Mouse (Mus musculus): ENCODE results near the gene Plscr5. TPM values are rescaled to one million over a fixed set of nuclear protein-coding genes. Genes with fewer than 3 reads are reported as not detected.

Plscr5 gene
- total RNA-seq, 4 experiments from 2014 or later: not detected

GRCm38 (mm10) chr9:92226795-92227194, 34.1 kb downstream of the Plscr5 start:
- no peak for DNase-seq (ENCODE audit: low spot score)

- DNase-seq (ENCODE audit: low spot score): no peak
Observed at GRCm38 (mm10) chr9:92228867-92229832, 36.4 kb downstream of the Plscr5 start.

GRCm38 (mm10) chr9:92229833-92230205, 37.1 kb downstream of the Plscr5 start:
- DNase-seq (ENCODE audit: low spot score): no peak

- DNase-seq (ENCODE audit: low spot score): no peak
Observed at GRCm38 (mm10) chr9:92234901-92235458, 42.2 kb downstream of the Plscr5 start.

GRCm38 (mm10) chr9:92248773-92249446, 56.2 kb downstream of the Plscr5 start:
- DNase-seq (ENCODE audit: low spot score): no peak

GRCm38 (mm10) chr9:92249447-92249852, 56.7 kb downstream of the Plscr5 start, which contains the start of gene Plscr1:
Plscr1 (plus strand) TSS chr9:92249750.
- no peak for DNase-seq (ENCODE audit: low spot score)

GRCm38 (mm10) chr9:92249987-92250772, 57.4 kb downstream of the Plscr5 start:
- peak; percentile 84 for DNase-seq (ENCODE audit: low spot score)

GRCm38 (mm10) chr9:92252718-92253117, 60.0 kb downstream of the Plscr5 start:
- no peak for DNase-seq (ENCODE audit: low spot score)

GRCm38 (mm10) chr9:92253585-92254321, 61.0 kb downstream of the Plscr5 start:
- DNase-seq (ENCODE audit: low spot score): no peak

Other genes starting within 250 kb of the Plscr5 start
- 10 to 100 TPM; 10.2 to 13.0 (median 11.6) TPM for gene Plscr1, start 56.8 kb downstream of the Plscr5 start, total RNA-seq (2022)
- gene Plscr2, start 82.7 kb downstream of the Plscr5 start, total RNA-seq (2022): 10 to 100 TPM; 21.5 to 33.4 (median 26.9) TPM
- gene 1700057G04Rik, start 116.4 kb downstream of the Plscr5 start, total RNA-seq (2022): not detected